Mouse (Mus musculus): ENCODE results near the gene Slc25a18.
A peak's percentile ranks its signal among the peaks of the same experiment; 100 is the strongest.
"Not testable (repeated sequence)": the region's sequence is repeated elsewhere in the genome, so short reads cannot be mapped to it uniquely, and the experiment has no call there.

The Slc25a18 gene

GRCm38 (mm10) chr6:120798019-120798418 lies 24.6 kb downstream of the Slc25a18 start:
- DNase-seq (ENCODE audit: low read depth, low spot score), result no peak

- no peak for DNase-seq (ENCODE audit: low read depth, low spot score)
These were observed 25.5 kb downstream of the Slc25a18 start for GRCm38 (mm10) chr6:120798905-120799304.

GRCm38 (mm10) chr6:120799581-120800041 lies 26.2 kb downstream of the Slc25a18 start:
- DNase-seq (ENCODE audit: low read depth, low spot score), result no peak

- DNase-seq (ENCODE audit: low read depth, low spot score), result no peak
These were observed 33.8 kb downstream of the Slc25a18 start for GRCm38 (mm10) chr6:120806999-120807737.

- DNase-seq (ENCODE audit: low read depth, low spot score), result no peak
These were observed 34.3 kb downstream of the Slc25a18 start for GRCm38 (mm10) chr6:120807738-120808081.

- not testable (repeated sequence) for DNase-seq (ENCODE audit: low read depth, low spot score)
These were observed 38.6 kb downstream of the Slc25a18 start for GRCm38 (mm10) chr6:120811999-120812398.

- no peak for DNase-seq (ENCODE audit: low read depth, low spot score)
These were observed 45.9 kb downstream of the Slc25a18 start for GRCm38 (mm10) chr6:120819294-120819693.

- DNase-seq (ENCODE audit: low read depth, low spot score), result no peak
These were observed 46.8 kb downstream of the Slc25a18 start for GRCm38 (mm10) chr6:120820144-120820543.

- no peak for DNase-seq (ENCODE audit: low read depth, low spot score)
These were observed 47.6 kb downstream of the Slc25a18 start for GRCm38 (mm10) chr6:120820941-120821340.

GRCm38 (mm10) chr6:120821715-120822114 lies 48.3 kb downstream of the Slc25a18 start:
- no peak for DNase-seq (ENCODE audit: low read depth, low spot score)

GRCm38 (mm10) chr6:120822307-120822928 lies 49.0 kb downstream of the Slc25a18 start, which contains the start of gene Atp6v1e1:
TSS of gene Atp6v1e1 (minus strand) at chr6:120822793.
- peak; percentile 98 for DNase-seq (ENCODE audit: low read depth, low spot score)

GRCm38 (mm10) chr6:120822937-120823614 lies 49.7 kb downstream of the Slc25a18 start:
- DNase-seq (ENCODE audit: low read depth, low spot score), result peak; percentile 76

GRCm38 (mm10) chr6:120830056-120830455 lies 56.7 kb downstream of the Slc25a18 start:
- no peak for DNase-seq (ENCODE audit: low read depth, low spot score)

- no peak for DNase-seq (ENCODE audit: low read depth, low spot score)
These were observed 57.7 kb downstream of the Slc25a18 start for GRCm38 (mm10) chr6:120830866-120831608.

- DNase-seq (ENCODE audit: low read depth, low spot score), result no peak
These were observed 58.7 kb downstream of the Slc25a18 start for GRCm38 (mm10) chr6:120832097-120832496.

- no peak for DNase-seq (ENCODE audit: low read depth, low spot score)
These were observed 61.5 kb downstream of the Slc25a18 start for GRCm38 (mm10) chr6:120834766-120835321.

- DNase-seq (ENCODE audit: low read depth, low spot score), result peak; percentile 93
These were observed 62.3 kb downstream of the Slc25a18 start, which contains the start of gene Bcl2l13 for GRCm38 (mm10) chr6:120835474-120836374. TSS of gene Bcl2l13 (plus strand) at chr6:120836212.

- DNase-seq (ENCODE audit: low read depth, low spot score), result no peak
These were observed 63.2 kb downstream of the Slc25a18 start for GRCm38 (mm10) chr6:120836389-120837151.

GRCm38 (mm10) chr6:120837152-120837530 lies 63.8 kb downstream of the Slc25a18 start:
- DNase-seq (ENCODE audit: low read depth, low spot score), result no peak

GRCm38 (mm10) chr6:120840258-120840657 lies 66.9 kb downstream of the Slc25a18 start:
- no peak for DNase-seq (ENCODE audit: low read depth, low spot score)
